ENCODE assay signal across 31 mouse cellular contexts in genomic region chr15:12856780-12857179, GRCm38 (mm10). TPM values are rescaled to one million over a fixed set of nuclear protein-coding genes. Genes with fewer than 3 reads are reported as not detected.
DNase-seq lines count a peak whose midpoint lies in the region; ATAC-seq and TF ChIP-seq lines count a peak whose summit lies in the region.
"Had no signal": no experiment of that assay in that cellular context is flagged by ENCODE, and none has a peak within 500 bp of the region (broad histone marks: within the 10 kb centered on the region; RNA-seq: fewer than 3 reads in every experiment).

No protein-coding gene starts in this region.

- no peak for TF ChIP-seq EP300 in CH12.LX (IDR thresholded peaks at IDR 0.05; ENCODE audit: low read length)

- H3K27ac ChIP-seq in intestine, embryonic 15.5 days, result no peak overlapping the region
- no peak overlapping the region for H3K27ac ChIP-seq in intestine, embryonic 16.5 days (ENCODE audit: low read length)
- no peak overlapping the region for H3K27ac ChIP-seq in CH12.LX (ENCODE audit: insufficient read depth, low read depth)
- H3K27ac ChIP-seq: forebrain, embryonic 10.5 days; hindbrain, embryonic 12.5 days; hindbrain, postnatal 0 days; kidney, postnatal 0 days; limb, embryonic 10.5 days; limb, embryonic 15.5 days; midbrain, embryonic 10.5 days; neural tube, embryonic 12.5 days; stomach, postnatal 0 days had no signal

- H3K9me3 ChIP-seq in intestine, embryonic 15.5 days, result no peaks in the 10 kb centered on the region
- no peaks in the 10 kb centered on the region for H3K9me3 ChIP-seq in intestine, embryonic 16.5 days (ENCODE audit: control insufficient read depth, low read length)
- H3K9me3 ChIP-seq in CH12.LX (replicated peaks; ENCODE audit: low read length), result no peaks in the 10 kb centered on the region
- H3K9me3 ChIP-seq: forebrain, embryonic 10.5 days; hindbrain, embryonic 12.5 days; limb, embryonic 10.5 days; limb, embryonic 15.5 days; liver, embryonic 15.5 days; midbrain, embryonic 10.5 days; neural tube, embryonic 12.5 days had no signal

- DNase-seq in CH12.LX (ENCODE audit: extremely low read depth), result peak; percentile 34
- DNase-seq in kidney, adult 9 months, result no peak
- no peak for DNase-seq in urinary bladder, postnatal 14 days (ENCODE audit: low spot score)
- no peak for DNase-seq in kidney, adult 8-10 months
- DNase-seq: adrenal gland, adult 8-10 months; cerebellum, adult 9-10 months; cerebellum, postnatal 36 days; gastrocnemius, postnatal 10 days; heart, postnatal 14 days; kidney, adult 18-20 months; kidney, postnatal 4 days; lung, embryonic 14.5 days; lung, postnatal 14 days; right cerebral cortex, postnatal 4 days; thymus, adult 18-20 months; thymus, postnatal 36 days had no signal

- H3K4me2 ChIP-seq in intestine, embryonic 15.5 days (replicated peaks), result no peak overlapping the region
- H3K4me2 ChIP-seq in intestine, embryonic 16.5 days (ENCODE audit: low read depth, low read length), result no peak overlapping the region
- H3K4me2 ChIP-seq in CH12.LX (ENCODE audit: insufficient read depth, low read depth, poor library complexity, severe bottlenecking), result peak overlapping the region; percentile 43; the same call in 1 of the 2 replicates
- H3K4me2 ChIP-seq: hindbrain, embryonic 12.5 days; limb, embryonic 15.5 days; lung, embryonic 14.5 days; neural tube, embryonic 12.5 days had no signal

- no peak for TF ChIP-seq CTCF in CH12.LX (conservative IDR thresholded peaks at IDR 0.05 in 1 of 2, IDR thresholded peaks at IDR 0.05 in 1 of 2; ENCODE audit: low read depth in 2 of 2, low read length in 2 of 2)

- no peak for TF ChIP-seq POLR2A in CH12.LX (IDR thresholded peaks at IDR 0.05; ENCODE audit: low read depth, low read length)

- H3K79me2 ChIP-seq in CH12.LX (replicated peaks; ENCODE audit: control insufficient read depth, extremely low read depth, insufficient read depth, poor library complexity, severe bottlenecking), result no peaks in the 10 kb centered on the region

- dilution Hi-C loops in CH12.LX (cut with MboI; ENCODE audit: extremely low pct_ligation_motif_present, extremely low pct_unique_long_range_greater_than_20kb, low sequenced_read_pairs), result no loop called here

- WGBS in intestine, embryonic 15.5 days, result 93% methylated on average over 6 of the region's 6 CpGs
- 91% methylated on average over 6 of the region's 6 CpGs for WGBS in intestine, embryonic 16.5 days

- TF ChIP-seq RAD21 in CH12.LX (IDR thresholded peaks at IDR 0.05; ENCODE audit: low read depth, low read length), result no peak

- H3K4me3 ChIP-seq in intestine, embryonic 15.5 days (replicated peaks), result no peak overlapping the region
- no peak overlapping the region for H3K4me3 ChIP-seq in intestine, embryonic 16.5 days (ENCODE audit: low read length)
- no peak overlapping the region for H3K4me3 ChIP-seq in CH12.LX (replicated peaks in 1 of 3; ENCODE audit: low read depth in 2 of 3, low read length in 2 of 3, poor library complexity in 1 of 3)
- H3K4me3 ChIP-seq: forebrain, embryonic 10.5 days; hindbrain, embryonic 12.5 days; limb, embryonic 10.5 days; limb, embryonic 15.5 days; liver, embryonic 15.5 days; midbrain, embryonic 10.5 days; neural tube, embryonic 12.5 days had no signal

- peak; percentile 43; the same call in 1 of the 2 replicates for ATAC-seq in intestine, embryonic 15.5 days
- ATAC-seq in intestine, embryonic 16.5 days, result no peak
- peak; percentile 60 for ATAC-seq in erythroid progenitor cell, adult 5-6 weeks (replicated peaks; ENCODE audit: low FRiP score, poor library complexity, severe bottlenecking)
- ATAC-seq: forebrain, embryonic 16.5 days; hindbrain, postnatal 0 days; midbrain, embryonic 16.5 days had no signal

- peaks cover 13% of the 10 kb centered on the region; the same call in 1 of the 2 replicates for H3K36me3 ChIP-seq in intestine, embryonic 15.5 days
- peaks cover 5% of the 10 kb centered on the region; the same call in 1 of the 2 replicates for H3K36me3 ChIP-seq in intestine, embryonic 16.5 days (ENCODE audit: control insufficient read depth, insufficient read depth, low read length)
- H3K36me3 ChIP-seq in CH12.LX (replicated peaks in 1 of 2; ENCODE audit: control insufficient read depth in 1 of 2, insufficient read depth in 1 of 2, low read length in 1 of 2), result peaks cover 66 to 94% of the 10 kb centered on the region in 2 experiments

- H3K9ac ChIP-seq in intestine, embryonic 15.5 days, result no peak overlapping the region
- no peak overlapping the region for H3K9ac ChIP-seq in intestine, embryonic 16.5 days (ENCODE audit: low read depth, low read length)
- no peak overlapping the region for H3K9ac ChIP-seq in CH12.LX (ENCODE audit: insufficient read depth, low read depth)
- H3K9ac ChIP-seq: hindbrain, embryonic 12.5 days; limb, embryonic 15.5 days; liver, embryonic 15.5 days; lung, embryonic 14.5 days; neural tube, embryonic 12.5 days had no signal

- H3K27me3 ChIP-seq in intestine, embryonic 15.5 days (replicated peaks), result no peaks in the 10 kb centered on the region
- no peaks in the 10 kb centered on the region for H3K27me3 ChIP-seq in intestine, embryonic 16.5 days (replicated peaks; ENCODE audit: control insufficient read depth, insufficient read depth, low read length)
- no peaks in the 10 kb centered on the region for H3K27me3 ChIP-seq in CH12.LX (replicated peaks)
- H3K27me3 ChIP-seq: hindbrain, embryonic 12.5 days; limb, embryonic 15.5 days; liver, embryonic 15.5 days; neural tube, embryonic 12.5 days had no signal

- in situ Hi-C loops in CH12.LX (cut with MboI; ENCODE audit: low pct_ligation_motif_present, low pct_unique_long_range_greater_than_20kb, low sequenced_read_pairs), result no loop called here

- no peaks in the 10 kb centered on the region for H3K4me1 ChIP-seq in intestine, embryonic 15.5 days (replicated peaks)
- no peaks in the 10 kb centered on the region for H3K4me1 ChIP-seq in intestine, embryonic 16.5 days (ENCODE audit: control insufficient read depth, insufficient read depth, low read length)
- peaks cover 3 to 14% of the 10 kb centered on the region in 2 experiments; a peak in 3 of 4 replicates for H3K4me1 ChIP-seq in CH12.LX (ENCODE audit: control insufficient read depth in 1 of 2, insufficient read depth in 2 of 2)
- H3K4me1 ChIP-seq: forebrain, embryonic 10.5 days; hindbrain, embryonic 12.5 days; limb, embryonic 15.5 days; midbrain, embryonic 10.5 days; neural tube, embryonic 12.5 days had no signal

TF ChIP-seq in CH12.LX, 34 proteins besides CTCF, POLR2A, EP300 and RAD21:
- TF ChIP-seq JUND (conservative IDR thresholded peaks at IDR 0.05; ENCODE audit: low read depth, low read length) (no peak), JUN (IDR thresholded peaks at IDR 0.05; ENCODE audit: insufficient read depth, low read depth, low read length) (no peak), HCFC1 (IDR thresholded peaks at IDR 0.05; ENCODE audit: low read depth, low read length) (no peak), MAX (IDR thresholded peaks at IDR 0.05; ENCODE audit: low read length) (no peak), ELF1 (IDR thresholded peaks at IDR 0.05; ENCODE audit: low read depth, low read length) (no peak), SMC3 (IDR thresholded peaks at IDR 0.05; ENCODE audit: low read depth, low read length) (no peak), CHD1 (IDR thresholded peaks at IDR 0.05; ENCODE audit: low read depth, low read length) (no peak), RCOR1 (conservative IDR thresholded peaks at IDR 0.05; ENCODE audit: low read depth, low read length) (no peak), IRF4 (IDR thresholded peaks at IDR 0.05; ENCODE audit: low read depth, low read length) (no peak), E2F4 (IDR thresholded peaks at IDR 0.05; ENCODE audit: insufficient replicate concordance, low read depth, low read length) (no peak), ZC3H11A (IDR thresholded peaks at IDR 0.05; ENCODE audit: low read depth, low read length) (no peak), PAX5 (IDR thresholded peaks at IDR 0.05; ENCODE audit: low read length) (no peak), USF2 (conservative IDR thresholded peaks at IDR 0.05; ENCODE audit: low read depth, low read length) (no peak)

RNA-seq across cellular contexts. Expression of gene Drosha, which starts 32.2 kb away (rescaled TPM):
- polyA plus RNA-seq in intestine, embryonic 15.5 days (2015; fragmentation: Nextera tagmentation; extraction: Ambion mirVana), result 28.3 and 29.9 TPM in 2 replicates
- 25.2 and 25.6 TPM in 2 replicates for polyA plus RNA-seq in intestine, embryonic 16.5 days (2015; fragmentation: Nextera tagmentation; extraction: Ambion mirVana)
- total RNA-seq in CH12.LX (2012; rRNA removed) (23.4 and 25.9 TPM in 2 replicates), CH12.LX (2014; rRNA removed) (24.8 and 25.8 TPM in 2 replicates)
- polyA plus RNA-seq in CH12.LX (2012; ENCODE audit: insufficient read length, low read depth), result 79.2 and 81.9 TPM in 2 replicates
- 22.7 and 33.5 TPM in 2 replicates for total RNA-seq in erythroid progenitor cell, adult 5-6 weeks (2015; ENCODE audit: low replicate concordance)
- 22.1 and 37.8 TPM in 2 replicates for total RNA-seq in erythroid progenitor cell, adult 5-6 weeks (2017; ENCODE audit: low replicate concordance)

RNA-seq across cellular contexts. Expression of gene 6030458C11Rik, which starts 32.3 kb away (rescaled TPM):
- polyA plus RNA-seq in intestine, embryonic 15.5 days (2015; fragmentation: Nextera tagmentation; extraction: Ambion mirVana), result 30.5 and 31.7 TPM in 2 replicates
- polyA plus RNA-seq in intestine, embryonic 16.5 days (2015; fragmentation: Nextera tagmentation; extraction: Ambion mirVana), result 22.6 and 28.9 TPM in 2 replicates
- total RNA-seq in CH12.LX (2012; rRNA removed) (17.5 and 20.6 TPM in 2 replicates), CH12.LX (2014; rRNA removed) (38.3 and 38.7 TPM in 2 replicates)
- 29.5 and 30.6 TPM in 2 replicates for polyA plus RNA-seq in CH12.LX (2012; ENCODE audit: insufficient read length, low read depth)
- 39.4 and 44.7 TPM in 2 replicates for total RNA-seq in erythroid progenitor cell, adult 5-6 weeks (2015; ENCODE audit: low replicate concordance)
- total RNA-seq in erythroid progenitor cell, adult 5-6 weeks (2017; ENCODE audit: low replicate concordance), result 37.5 and 39.1 TPM in 2 replicates
